Mouse (Mus musculus) inflammation-experienced regulatory T-cells (primary cell): ENCODE results near the gene Slco1a1. TPM values are rescaled to one million over a fixed set of nuclear protein-coding genes. Genes with fewer than 3 reads are reported as not detected.

Source experiments
- polyA plus RNA-seq, 2 experiments: library from polyadenylated mRNA; unstranded; fragments of 100-300 nt; shearing (Covaris generic); gene quantifications; one replicate each; pipeline ENCODE4 v1.2.1; 2017

Gene Slco1a1
- under 1 TPM in 1 of 2 experiments, not detected in 1; 0.11 TPM for polyA plus RNA-seq

GRCm38 (mm10) chr6:141946862-141947261, at the start of gene Slco1a1:
TSS of gene Slco1a1 (minus strand) at chr6:141946962.

Other genes with a start within 250 kb of the Slco1a1 start
- gene Gm5724, start 173.2 kb downstream of the Slco1a1 start, polyA plus RNA-seq = under 1 TPM in 1 of 2 experiments, not detected in 1; 0.56 TPM
- gene Slco1a4, start 90.8 kb downstream of the Slco1a1 start, polyA plus RNA-seq = 1 to 10 TPM in 1 of 2 experiments, under 1 TPM in 1; 0.14 to 1.4 TPM
- gene Gm6614, start 64.5 kb upstream of the Slco1a1 start, polyA plus RNA-seq = not detected